Mouse (Mus musculus): ENCODE results near the gene Gm10644. TPM values are rescaled to one million over a fixed set of nuclear protein-coding genes. Genes with fewer than 3 reads are reported as not detected.

Gene Gm10644
- polyA plus RNA-seq, 1 experiment from 2014 or later: 0.82 TPM

- POLR2A ChIA-PET: no interaction called here
- ATAC-seq (no peak), DNase-seq (ENCODE audit: low read depth, low spot score) (no peak)
- no peak for TF ChIP-seq CTCF (IDR thresholded peaks at IDR 0.05)
- H3K27me3 ChIP-seq: no peaks in the 10 kb centered on the region
- CTCF ChIA-PET: no interaction called here
- in situ Hi-C loops (cut with MboI; ENCODE audit: low pct_unique_long_range_greater_than_20kb): no loop called here
These were observed 25.2 kb upstream of the Gm10644 start for GRCm38 (mm10) chr8:83980250-83980649.

GRCm38 (mm10) chr8:83978200-83978599 is 23.2 kb upstream of the Gm10644 start:
- TF ChIP-seq CTCF (IDR thresholded peaks at IDR 0.05): no peak
- no peak for ATAC-seq
- POLR2A ChIA-PET: no interaction called here

GRCm38 (mm10) chr8:83977646-83978045 is 22.6 kb upstream of the Gm10644 start:
- CTCF ChIA-PET: interaction anchor here (1.3 kb wide), 1 partner anchor 10 kb away, joined by 5 read pairs; no protein-coding TSS in a partner anchor
- in situ Hi-C loops (cut with MboI; ENCODE audit: low pct_unique_long_range_greater_than_20kb): no loop called here
- no peak for TF ChIP-seq CTCF (IDR thresholded peaks at IDR 0.05)
- POLR2A ChIA-PET: no interaction called here
- ATAC-seq (no peak), DNase-seq (ENCODE audit: low read depth, low spot score) (no peak)
- no peaks in the 10 kb centered on the region for H3K27me3 ChIP-seq

More at GRCm38 (mm10) chr8:83978200-83978599, 23.2 kb upstream of the Gm10644 start:
- no peak for DNase-seq (ENCODE audit: low read depth, low spot score)
- CTCF ChIA-PET: interaction anchor here (1.3 kb wide), 1 partner anchor 9 kb away, joined by 5 read pairs; no protein-coding TSS in a partner anchor
- in situ Hi-C loops (cut with MboI; ENCODE audit: low pct_unique_long_range_greater_than_20kb): no loop called here
- no peaks in the 10 kb centered on the region for H3K27me3 ChIP-seq

GRCm38 (mm10) chr8:83976779-83977350 is 21.9 kb upstream of the Gm10644 start:
- ChIA-PET CTCF (interaction anchor here (1.3 kb wide), 1 partner anchor 11 kb away, joined by 5 read pairs; no protein-coding TSS in a partner anchor), POLR2A (interaction anchor here (0.7 kb wide), 1 partner anchor 12 kb away, joined by 3 read pairs; no protein-coding TSS in a partner anchor)
- no peak for TF ChIP-seq CTCF (IDR thresholded peaks at IDR 0.05)
- H3K27me3 ChIP-seq: no peaks in the 10 kb centered on the region
- ATAC-seq: no peak
- DNase-seq (ENCODE audit: low read depth, low spot score): no peak
- in situ Hi-C loops (cut with MboI; ENCODE audit: low pct_unique_long_range_greater_than_20kb): no loop called here

GRCm38 (mm10) chr8:83976101-83976630 is 21.2 kb upstream of the Gm10644 start:
- DNase-seq (ENCODE audit: low read depth, low spot score) (no peak), ATAC-seq (no peak)
- ChIA-PET POLR2A (no interaction called here), CTCF (interaction anchor here (1.1 to 1.4 kb wide), 3 partner anchors 12 to 23 kb away, joined by 3 to 6 read pairs (median 4); no protein-coding TSS in a partner anchor)
- in situ Hi-C loops (cut with MboI; ENCODE audit: low pct_unique_long_range_greater_than_20kb): no loop called here
- H3K27me3 ChIP-seq: no peaks in the 10 kb centered on the region
- TF ChIP-seq CTCF (IDR thresholded peaks at IDR 0.05): no peak

GRCm38 (mm10) chr8:83974521-83974920 is 19.5 kb upstream of the Gm10644 start:
- in situ Hi-C loops (cut with MboI; ENCODE audit: low pct_unique_long_range_greater_than_20kb): no loop called here
- no peak for TF ChIP-seq CTCF (IDR thresholded peaks at IDR 0.05)
- POLR2A ChIA-PET: interaction anchor here (0.7 kb wide), 1 partner anchor 681 kb away, joined by 8 read pairs; no protein-coding TSS in a partner anchor
- DNase-seq (ENCODE audit: low read depth, low spot score): no peak
- CTCF ChIA-PET: interaction anchor here (1.0 kb wide), 1 partner anchor 19 kb away, joined by 4 read pairs; no protein-coding TSS in a partner anchor
- no peak for ATAC-seq
- no peaks in the 10 kb centered on the region for H3K27me3 ChIP-seq

DNA sequence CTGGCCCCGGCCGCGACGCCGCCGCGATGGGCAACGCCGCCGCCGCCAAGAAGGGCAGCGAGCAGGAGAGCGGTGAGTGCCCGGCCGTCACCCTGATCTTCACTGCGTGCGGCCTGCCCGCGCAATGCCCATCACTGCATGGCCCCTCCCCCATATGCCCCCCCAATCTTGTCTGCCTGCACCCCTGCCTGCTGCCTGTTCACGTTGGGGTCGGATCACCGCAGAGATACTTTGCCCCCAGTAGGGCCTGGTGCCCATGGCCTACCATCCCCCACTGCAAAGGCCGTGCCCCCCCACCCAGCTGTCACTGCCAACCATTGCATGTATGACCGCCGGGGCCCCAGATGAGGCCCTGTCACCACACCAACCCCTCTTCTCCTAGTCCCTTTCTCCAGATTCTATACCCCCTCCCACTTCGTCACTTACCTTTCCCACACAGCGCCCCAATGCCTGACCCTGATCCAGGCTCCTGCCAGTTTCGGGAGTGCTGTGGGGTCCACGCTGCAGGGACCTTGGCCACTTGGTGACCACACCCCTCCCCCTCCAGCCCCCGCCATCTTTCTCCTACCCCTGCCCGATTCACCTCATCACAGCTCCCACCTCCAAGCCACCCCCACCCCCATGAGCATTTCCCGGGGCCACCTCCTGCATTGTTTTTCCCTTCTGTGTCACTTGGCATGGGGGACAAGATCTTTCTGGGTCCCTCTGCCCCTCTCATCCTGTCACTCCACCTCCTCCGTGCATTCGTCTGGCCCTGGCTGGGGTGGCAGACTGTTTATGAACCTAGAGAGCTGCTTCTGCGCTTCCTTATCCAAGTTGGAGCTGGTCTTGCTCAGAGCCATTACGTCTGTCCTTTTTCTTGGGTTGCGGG is 18.4 kb upstream of the Gm10644 start:
- H3K27me3 ChIP-seq: no peaks in the 10 kb centered on the region
- POLR2A ChIA-PET: no interaction called here
- in situ Hi-C loops (cut with MboI; ENCODE audit: low pct_unique_long_range_greater_than_20kb): no loop called here
- DNase-seq (ENCODE audit: low read depth, low spot score) (no peak), ATAC-seq (peak; percentile 38)
- CTCF ChIA-PET: no interaction called here
- no peak for TF ChIP-seq CTCF (IDR thresholded peaks at IDR 0.05)

- H3K27me3 ChIP-seq: no peaks in the 10 kb centered on the region
- ChIA-PET POLR2A (no interaction called here), CTCF (no interaction called here)
- in situ Hi-C loops (cut with MboI; ENCODE audit: low pct_unique_long_range_greater_than_20kb): no loop called here
- TF ChIP-seq CTCF (IDR thresholded peaks at IDR 0.05): no peak
- ATAC-seq: peak; percentile 97
- peak; percentile 88 for DNase-seq (ENCODE audit: low read depth, low spot score)
These were observed 17.4 kb upstream of the Gm10644 start, which contains the start of gene Prkaca for GRCm38 (mm10) chr8:83972150-83973120. Prkaca (plus strand) TSS chr8:83972993.

DNA sequence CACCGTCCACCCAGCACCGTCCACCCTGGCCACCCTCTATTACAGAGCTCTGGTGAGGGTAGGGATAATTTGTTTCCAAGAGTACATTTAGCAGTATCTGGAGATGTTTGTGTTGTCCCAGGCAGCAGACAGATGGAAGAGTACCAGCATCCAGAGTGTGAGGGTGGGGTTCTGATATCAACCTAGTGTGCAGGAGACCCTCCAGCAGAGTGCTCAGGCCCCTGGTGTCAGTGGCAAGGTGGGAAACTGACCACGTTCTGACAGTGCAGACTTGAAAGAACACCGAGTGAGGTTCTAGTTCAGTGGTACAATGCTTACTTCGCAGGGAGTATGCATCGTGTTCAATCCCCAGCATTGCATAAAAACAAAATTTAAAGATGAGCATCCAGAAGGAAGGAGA is 16.7 kb upstream of the Gm10644 start:
- no peak for ATAC-seq
- CTCF ChIA-PET: interaction anchor here (1.3 kb wide), 1 partner anchor 17 kb away, joined by 4 read pairs; the partner anchor contains the start of genes Asf1b and Gm10644
- no peak for TF ChIP-seq CTCF (IDR thresholded peaks at IDR 0.05)
- POLR2A ChIA-PET: no interaction called here
- in situ Hi-C loops (cut with MboI; ENCODE audit: low pct_unique_long_range_greater_than_20kb): no loop called here
- DNase-seq (ENCODE audit: low read depth, low spot score): no peak
- H3K27me3 ChIP-seq: no peaks in the 10 kb centered on the region

Measured in Patski (cell line).